Mouse (Mus musculus) midbrain, embryonic 14.5 days (tissue): ENCODE data around the gene D330045A20Rik. TPM values are rescaled to one million over a fixed set of nuclear protein-coding genes. Genes with fewer than 3 reads are reported as not detected.
A peak's percentile ranks its signal among the peaks of the same experiment; 100 is the strongest.
"Not testable (repeated sequence)": the region's sequence is repeated elsewhere in the genome, so short reads cannot be mapped to it uniquely, and the experiment has no call there.

Experiments
- ATAC-seq: fragments of 200-750 bp; cut with Nextera tagmentation; 2 replicates; pipeline ENCODE4 v1.8.0; 2017; ENCODE audit warnings: moderate number of reproducible peaks, moderate library complexity; ENCODE audit not compliant: low FRiP score, low TSS enrichment
- DNase-seq: peaks from one replicate; pipeline ENCODE4 v3.0.0-alpha.2; 2015
- H3K27ac ChIP-seq: fragments of 300-500 bp; sonication (generic); replicated peaks from 2 replicates; pipeline ENCODE4 v1.5.1; 2014; ENCODE audit warnings: mild to moderate bottlenecking, low read depth, low read length, moderate library complexity
- H3K27me3 ChIP-seq: fragments of 300-500 bp; sonication (generic); 2 replicates; pipeline ENCODE4 v1.6.1; 2014; ENCODE audit warnings: low read length, control low read depth, mixed read lengths; ENCODE audit not compliant: control insufficient read depth, insufficient read depth
- H3K36me3 ChIP-seq: fragments of 300-500 bp; sonication (generic); 2 replicates; pipeline ENCODE4 v1.6.1; 2014; ENCODE audit warnings: low read length, control low read depth; ENCODE audit not compliant: control insufficient read depth, insufficient read depth
- H3K4me1 ChIP-seq: fragments of 300-500 bp; sonication (generic); 2 replicates; pipeline ENCODE4 v1.6.1; 2014; ENCODE audit warnings: mild to moderate bottlenecking, antibody characterized with exemption, low read length, control low read depth; ENCODE audit not compliant: control insufficient read depth, insufficient read depth
- H3K4me2 ChIP-seq: fragments of 300-500 bp; sonication (generic); 2 replicates; pipeline ENCODE4 v1.6.1; 2014; ENCODE audit warnings: mild to moderate bottlenecking, low read length, moderate library complexity
- H3K4me3 ChIP-seq: fragments of 300-500 bp; sonication (generic); replicated peaks from 2 replicates; pipeline ENCODE4 v1.5.1; 2014; ENCODE audit warnings: low read depth, low read length
- H3K9ac ChIP-seq: fragments of 300-500 bp; sonication (generic); replicated peaks from 2 replicates; pipeline ENCODE4 v1.6.1; 2014; ENCODE audit warnings: mild to moderate bottlenecking, low read length, moderate library complexity
- H3K9me3 ChIP-seq: fragments of 300-500 bp; sonication (generic); 2 replicates; pipeline ENCODE4 v1.6.1; 2016; ENCODE audit warnings: low read length, control low read depth, mixed read lengths; ENCODE audit not compliant: control insufficient read depth
- WGBS: fragments of 180-500 bp; shearing (Covaris S2); extraction: QIAGEN DNeasy Blood & Tissue Kit; methylation state at CpG from one replicate; pipeline ENCODE4 v1.1.7; 2014; 5-methylcytosine and 5-hydroxymethylcytosine counted together
- polyA plus RNA-seq: library from polyadenylated mRNA; unstranded; fragments of >200 nt; fragmentation: Nextera tagmentation; extraction: Ambion mirVana; gene quantifications from 2 replicates; pipeline ENCODE4 v1.2.1, GENCODE M21; 2014

D330045A20Rik gene
- polyA plus RNA-seq, result 1.2 and 1.5 TPM in 2 replicates

DNA sequence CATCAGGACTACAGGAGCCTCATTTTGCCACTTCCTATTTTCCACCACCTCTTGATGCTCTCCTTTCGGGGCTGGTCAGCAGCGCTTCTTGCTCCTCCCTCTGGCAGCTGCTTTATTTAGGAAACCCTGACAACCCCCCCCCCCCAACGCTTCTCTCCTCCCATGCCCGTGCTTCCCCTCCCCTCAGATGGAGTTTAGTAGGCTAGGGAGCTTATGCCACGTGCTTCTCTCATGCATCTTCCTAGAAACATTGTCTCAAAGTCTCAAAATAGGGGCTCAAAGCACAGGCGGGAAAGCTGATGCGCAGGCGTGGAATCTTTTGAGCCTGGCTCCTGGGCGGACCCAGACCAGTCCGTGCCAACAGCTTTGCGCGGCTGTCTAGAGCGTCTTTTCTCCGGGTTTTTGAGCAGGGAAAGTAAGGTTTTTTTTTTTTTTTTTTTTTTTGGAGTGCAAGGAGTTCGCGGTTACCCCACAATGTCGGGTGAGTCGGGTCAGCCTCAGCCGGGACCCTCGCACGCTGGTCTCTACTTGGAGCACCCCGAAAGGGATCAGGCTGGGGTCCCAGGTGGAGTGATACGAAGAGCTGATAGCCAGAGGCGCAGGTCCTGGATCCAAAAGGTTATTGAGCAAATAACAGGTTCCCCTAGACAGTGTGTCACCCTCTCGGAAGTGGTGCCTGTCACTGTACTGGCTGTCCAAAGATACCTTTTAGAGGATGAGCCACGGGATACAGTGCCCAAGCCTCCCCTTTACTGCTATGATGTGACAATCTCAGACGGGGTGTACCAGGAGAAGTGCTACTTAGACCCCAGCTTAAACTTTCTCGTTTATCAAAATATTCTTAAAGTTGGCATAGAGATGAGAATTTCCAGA, at the start of gene D330045A20Rik:
Gene D330045A20Rik (plus strand): TSS at position 346 of the 873 bp plus-strand sequence.
- peak; percentile 72 for DNase-seq
- H3K4me3 ChIP-seq, result peak within 1 kb of the TSS; percentile 31
- no peaks in the 10 kb centered on the region for H3K36me3 ChIP-seq
- ATAC-seq, result peak; percentile 68; the same call in 1 of the 2 replicates
- H3K9ac ChIP-seq, result no peak within 1 kb of the TSS
- no peaks in the 10 kb centered on the region for H3K27me3 ChIP-seq
- 23% methylated on average over 28 of the region's 28 CpGs for WGBS
- H3K27ac ChIP-seq, result no peak within 1 kb of the TSS
- no peaks in the 10 kb centered on the region for H3K4me1 ChIP-seq
- H3K4me2 ChIP-seq, result peak within 1 kb of the TSS; percentile 56
- no peaks in the 10 kb centered on the region for H3K9me3 ChIP-seq

DNA sequence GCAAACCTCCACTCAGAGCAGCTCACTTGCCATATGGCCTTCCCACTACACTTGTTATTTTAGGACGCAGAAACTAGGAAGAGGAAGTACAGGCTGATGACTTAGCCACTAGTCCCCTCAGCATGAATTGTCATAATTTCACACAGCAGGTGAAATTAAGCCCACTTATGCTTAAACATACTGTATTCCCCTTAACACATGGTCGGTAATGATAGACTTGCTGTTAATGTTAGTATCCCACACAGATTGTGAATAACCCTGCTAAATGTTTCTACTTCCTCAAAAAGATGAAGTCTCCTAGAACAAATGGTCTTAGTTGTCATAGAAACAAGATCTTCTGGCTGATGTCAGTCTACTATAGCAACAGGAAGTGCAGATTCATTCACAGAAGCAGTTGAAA, 47.6 kb upstream of the D330045A20Rik start:
- 85% methylated on average over 2 of the region's 2 CpGs for WGBS
- Histone ChIP-seq H3K4me1 (no peaks in the 10 kb centered on the region), H3K27me3 (no peaks in the 10 kb centered on the region), H3K36me3 (no peaks in the 10 kb centered on the region), H3K9me3 (no peaks in the 10 kb centered on the region), H3K9ac (no peak overlapping the region), H3K4me3 (no peak overlapping the region), H3K4me2 (no peak overlapping the region), H3K27ac (no peak overlapping the region)
- DNase-seq, result no peak
- ATAC-seq, result no peak

- H3K4me1 ChIP-seq, result no peaks in the 10 kb centered on the region
- DNase-seq (no peak), ATAC-seq (no peak)
- H3K9me3 ChIP-seq, result no peaks in the 10 kb centered on the region
- no peak overlapping the region for H3K9ac ChIP-seq
- H3K27me3 ChIP-seq, result no peaks in the 10 kb centered on the region
- H3K27ac ChIP-seq, result no peak overlapping the region
- H3K36me3 ChIP-seq, result no peaks in the 10 kb centered on the region
- no peak overlapping the region for H3K4me2 ChIP-seq
- 70% methylated on average over 2 of the region's 2 CpGs for whole genome bisulfite sequencing
- no peak overlapping the region for H3K4me3 ChIP-seq
These were observed 45.0 kb upstream of the D330045A20Rik start for GRCm38 (mm10) chrX:139435202-139435601.

GRCm38 (mm10) chrX:139441057-139441456, 39.1 kb upstream of the D330045A20Rik start:
- H3K4me2 ChIP-seq, ATAC-seq, H3K27ac ChIP-seq, H3K9ac ChIP-seq, H3K27me3 ChIP-seq, DNase-seq, H3K4me1 ChIP-seq, H3K4me3 ChIP-seq, H3K36me3 ChIP-seq, H3K9me3 ChIP-seq: not testable (repeated sequence)
- 96% methylated on average over 22 of the region's 22 CpGs for WGBS

- Histone ChIP-seq H3K4me3 (no peak overlapping the region), H3K9ac (no peak overlapping the region), H3K27ac (no peak overlapping the region), H3K36me3 (no peaks in the 10 kb centered on the region), H3K4me1 (no peaks in the 10 kb centered on the region), H3K9me3 (no peaks in the 10 kb centered on the region), H3K4me2 (no peak overlapping the region), H3K27me3 (no peaks in the 10 kb centered on the region)
- ATAC-seq (no peak), DNase-seq (no peak)
- WGBS, result 75% methylated on average over 2 of the region's 2 CpGs
These were observed 23.4 kb upstream of the D330045A20Rik start for GRCm38 (mm10) chrX:139456812-139457211.

- 72% methylated on average over 7 of the region's 7 CpGs for WGBS
- ATAC-seq, result no peak
- H3K4me3 ChIP-seq, result no peak overlapping the region
These were observed 1.9 kb downstream of the D330045A20Rik start for GRCm38 (mm10) chrX:139482083-139482482.

DNA sequence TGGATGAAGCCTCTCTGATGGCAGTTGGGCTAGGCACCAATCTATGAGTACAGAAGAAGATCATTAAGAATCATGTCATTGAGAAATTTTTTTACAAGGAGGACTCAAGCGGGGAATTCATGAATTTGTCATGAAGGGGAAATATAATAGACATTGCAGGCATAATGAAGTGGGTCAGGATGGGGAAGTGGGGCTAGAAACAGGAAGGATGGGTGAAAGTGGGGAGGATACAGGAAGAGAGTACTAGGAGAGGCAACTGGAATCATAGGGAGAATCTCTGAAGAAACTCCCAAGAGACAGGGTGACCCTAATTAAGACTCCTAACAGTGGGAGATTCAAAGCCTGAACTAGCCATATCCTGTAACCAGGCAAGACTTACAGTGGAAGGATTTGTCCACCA, 4.8 kb downstream of the D330045A20Rik start:
- no peaks in the 10 kb centered on the region for H3K36me3 ChIP-seq
- no peak for ATAC-seq
- DNase-seq, result no peak
- no peaks in the 10 kb centered on the region for H3K27me3 ChIP-seq
- H3K27ac ChIP-seq, result no peak overlapping the region
- H3K4me2 ChIP-seq, result no peak overlapping the region
- H3K9ac ChIP-seq, result no peak overlapping the region
- no peak overlapping the region for H3K4me3 ChIP-seq
- 71% methylated on average over 1 of the region's 1 CpGs for WGBS
- H3K4me1 ChIP-seq, result no peaks in the 10 kb centered on the region
- H3K9me3 ChIP-seq, result no peaks in the 10 kb centered on the region

More at GRCm38 (mm10) chrX:139482083-139482482, 1.9 kb downstream of the D330045A20Rik start:
- Histone ChIP-seq H3K9me3 (no peaks in the 10 kb centered on the region), H3K4me2 (no peak overlapping the region), H3K27ac (no peak overlapping the region), H3K27me3 (no peaks in the 10 kb centered on the region), H3K4me1 (no peaks in the 10 kb centered on the region), H3K36me3 (no peaks in the 10 kb centered on the region), H3K9ac (no peak overlapping the region)
- DNase-seq, result no peak

GRCm38 (mm10) chrX:139516156-139516555, 36.0 kb downstream of the D330045A20Rik start:
- Histone ChIP-seq H3K4me2 (no peak overlapping the region), H3K36me3 (no peaks in the 10 kb centered on the region), H3K4me3 (no peak overlapping the region), H3K27ac (no peak overlapping the region), H3K27me3 (no peaks in the 10 kb centered on the region), H3K4me1 (no peaks in the 10 kb centered on the region), H3K9ac (no peak overlapping the region), H3K9me3 (no peaks in the 10 kb centered on the region)
- no peak for DNase-seq
- ATAC-seq, result no peak
- WGBS, result 77% methylated on average over 2 of the region's 2 CpGs

DNA sequence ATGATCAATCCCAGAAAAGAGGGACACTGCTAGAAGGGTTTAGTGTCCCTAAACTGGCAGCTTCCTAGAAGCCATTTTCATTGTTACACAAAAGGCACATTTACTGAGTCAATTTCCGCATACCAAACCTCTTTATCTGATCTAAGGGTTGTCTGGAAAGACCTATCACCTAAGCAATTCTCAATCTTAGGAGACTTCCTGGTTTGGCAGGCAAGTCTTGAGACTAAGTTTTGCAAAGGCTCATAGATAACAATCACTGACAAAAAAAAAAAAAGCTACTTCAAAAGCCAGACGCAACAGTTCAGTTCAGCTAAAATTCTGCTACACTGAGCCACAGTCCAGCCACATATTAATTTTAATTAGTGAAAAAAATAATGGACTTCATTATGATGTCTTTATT, 39.1 kb downstream of the D330045A20Rik start:
- Histone ChIP-seq H3K9me3 (no peaks in the 10 kb centered on the region), H3K9ac (no peak overlapping the region), H3K27me3 (no peaks in the 10 kb centered on the region), H3K4me1 (no peaks in the 10 kb centered on the region), H3K4me3 (no peak overlapping the region), H3K36me3 (no peaks in the 10 kb centered on the region), H3K4me2 (no peak overlapping the region), H3K27ac (no peak overlapping the region)
- no peak for ATAC-seq
- no peak for DNase-seq
- 90% methylated on average over 2 of the region's 2 CpGs for WGBS
